Mouse (Mus musculus) ES-Bruce4 (cell line): ENCODE data around the gene Guca1a.

ENCODE experiments used
- CTCF ChIP-seq: IDR thresholded peaks from one replicate; pipeline ENCODE4 v1.8.1; 2011; ENCODE audit warnings: low read depth, low read length
- EP300 ChIP-seq: IDR thresholded peaks from 2 replicates; pipeline ENCODE4 v1.6.1; 2011; ENCODE audit warnings: low read depth, low read length; ENCODE audit not compliant: insufficient read depth
- POLR2A ChIP-seq: IDR thresholded peaks from one replicate; pipeline ENCODE4 v1.8.1; 2011; ENCODE audit warnings: low read length; ENCODE audit not compliant: insufficient read depth

GRCm38 (mm10) chr17:47407717-47408557 lies 7.6 kb upstream of the Guca1a start:
- TF ChIP-seq POLR2A: no peak
- no peak for TF ChIP-seq CTCF
- TF ChIP-seq EP300: no peak
